Mouse (Mus musculus) embryo, embryonic 11 days (tissue): ENCODE data around the gene Crk.

Source experiments
- DNase-seq: peaks from one replicate; pipeline ENCODE4 v3.0.0-alpha.2; 2015

Crk gene

GRCm38 (mm10) chr11:75656621-75657590, 22.2 kb upstream of the Crk start:
- DNase-seq: no peak

- no peak for DNase-seq
Observed at GRCm38 (mm10) chr11:75657841-75658240, 21.2 kb upstream of the Crk start.

- DNase-seq: no peak
Observed at GRCm38 (mm10) chr11:75658311-75658710, 20.7 kb upstream of the Crk start.

DNA sequence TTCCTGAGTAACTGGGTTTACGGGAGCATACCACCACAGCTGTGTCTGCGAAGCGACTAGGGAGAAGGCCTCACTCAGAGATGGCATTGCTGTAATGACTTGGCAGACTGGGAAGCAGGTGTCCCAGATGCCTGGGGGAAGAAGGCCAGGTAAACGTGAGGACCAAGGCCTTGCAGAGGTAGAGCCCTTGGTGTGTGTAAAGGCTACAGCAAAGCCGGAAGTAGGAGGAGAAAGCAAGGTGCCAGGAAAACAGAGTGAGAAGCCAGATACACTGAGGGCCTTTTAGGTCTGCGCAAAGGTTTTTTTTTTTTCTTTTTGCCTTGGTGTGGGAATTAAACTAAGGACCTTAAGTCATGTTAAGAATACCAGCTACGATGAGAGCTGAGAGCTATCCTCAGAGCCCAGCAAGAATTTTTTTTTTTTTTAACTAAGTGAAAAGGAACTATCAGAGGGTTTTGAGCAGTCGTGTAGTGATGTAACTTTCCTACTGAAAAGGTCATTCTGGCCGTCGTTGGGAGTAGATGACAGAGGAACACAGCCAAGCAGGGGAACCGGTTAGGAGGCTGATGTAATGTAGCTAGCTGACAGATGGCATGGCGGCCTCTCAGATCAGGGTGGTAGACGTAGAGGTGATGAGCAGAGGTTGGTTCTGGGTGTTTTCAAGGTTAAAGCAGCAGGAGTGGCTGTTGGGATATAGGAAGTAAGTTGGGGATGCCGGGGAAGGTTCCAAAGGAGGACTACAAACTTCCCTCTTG, 19.9 kb upstream of the Crk start:
- DNase-seq: no peak

DNA sequence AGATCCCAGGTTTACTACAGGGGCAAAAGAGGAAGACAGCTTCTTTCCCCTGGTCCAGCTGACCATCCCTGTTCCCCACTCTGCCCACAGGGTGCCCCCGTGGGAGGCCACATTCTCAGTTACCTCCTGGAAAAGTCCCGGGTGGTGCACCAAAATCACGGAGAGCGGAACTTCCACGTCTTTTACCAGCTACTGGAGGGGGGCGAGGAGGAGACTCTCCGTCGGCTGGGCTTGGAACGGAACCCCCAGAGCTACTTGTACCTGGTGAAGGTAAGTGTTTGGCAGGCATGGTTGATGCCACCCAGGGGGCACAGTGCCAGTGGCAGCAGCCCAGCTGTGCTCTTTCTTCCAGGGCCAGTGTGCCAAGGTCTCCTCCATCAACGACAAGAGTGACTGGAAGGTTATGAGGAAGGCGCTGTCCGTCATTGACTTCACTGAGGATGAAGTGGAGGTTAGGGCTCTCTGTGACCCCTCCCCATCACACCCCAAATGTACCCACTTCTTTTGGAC, 18.9 kb upstream of the Crk start:
- no peak for DNase-seq

DNA sequence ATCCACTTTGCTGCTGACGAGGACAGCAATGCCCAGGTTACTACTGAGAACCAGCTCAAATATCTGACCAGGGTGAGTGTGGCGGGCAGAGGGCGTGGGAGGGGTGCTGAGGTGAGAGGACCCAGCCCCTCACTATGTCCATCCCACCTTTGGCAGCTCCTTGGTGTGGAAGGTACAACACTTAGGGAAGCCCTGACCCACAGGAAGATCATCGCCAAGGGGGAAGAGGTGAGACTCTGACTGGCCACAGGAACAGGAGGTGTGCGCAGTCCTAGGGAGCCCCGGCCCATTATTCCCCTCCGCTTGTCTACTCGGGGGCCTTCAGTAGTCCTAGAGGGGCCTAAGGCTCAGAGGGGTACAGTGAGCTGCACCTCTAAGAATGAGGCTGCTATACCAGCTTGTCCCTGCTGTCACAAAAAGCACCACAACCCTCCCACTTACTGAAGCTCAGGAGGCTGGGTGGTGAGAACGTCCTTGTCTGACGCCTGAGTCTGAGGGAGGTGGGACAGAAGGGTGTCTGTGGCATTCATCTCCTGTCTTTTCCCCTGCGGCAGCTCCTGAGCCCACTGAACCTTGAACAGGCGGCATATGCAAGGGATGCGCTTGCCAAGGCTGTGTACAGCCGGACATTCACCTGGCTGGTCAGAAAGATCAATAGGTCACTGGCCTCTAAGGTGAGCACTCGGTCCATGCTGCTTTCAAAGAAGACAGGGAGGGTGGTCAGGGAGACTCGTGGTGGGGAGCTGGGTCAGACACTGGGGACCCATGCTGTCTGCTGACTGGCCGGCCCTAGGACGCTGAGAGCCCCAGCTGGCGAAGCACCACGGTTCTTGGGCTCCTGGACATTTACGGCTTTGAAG, 17.9 kb upstream of the Crk start:
- DNase-seq: no peak

DNA sequence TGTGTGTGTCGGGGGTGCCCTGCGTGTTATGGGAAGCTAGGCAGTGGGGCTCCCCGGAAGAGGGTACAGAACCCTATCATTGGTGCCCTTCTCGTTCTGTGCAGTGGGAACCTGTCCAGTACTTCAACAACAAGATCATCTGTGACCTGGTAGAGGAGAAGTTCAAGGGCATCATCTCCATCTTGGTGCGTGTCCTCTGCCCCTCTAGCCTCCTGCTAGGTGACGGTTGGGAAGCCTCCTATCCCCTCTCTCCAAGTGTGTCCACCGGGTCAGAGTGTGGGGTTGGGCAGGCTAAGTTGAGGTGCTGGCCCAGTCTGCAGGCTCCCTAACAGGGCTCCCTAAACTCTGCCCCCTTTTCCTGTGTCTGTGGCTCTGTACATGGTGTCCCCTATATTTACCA, 16.9 kb upstream of the Crk start:
- no peak for DNase-seq

DNA sequence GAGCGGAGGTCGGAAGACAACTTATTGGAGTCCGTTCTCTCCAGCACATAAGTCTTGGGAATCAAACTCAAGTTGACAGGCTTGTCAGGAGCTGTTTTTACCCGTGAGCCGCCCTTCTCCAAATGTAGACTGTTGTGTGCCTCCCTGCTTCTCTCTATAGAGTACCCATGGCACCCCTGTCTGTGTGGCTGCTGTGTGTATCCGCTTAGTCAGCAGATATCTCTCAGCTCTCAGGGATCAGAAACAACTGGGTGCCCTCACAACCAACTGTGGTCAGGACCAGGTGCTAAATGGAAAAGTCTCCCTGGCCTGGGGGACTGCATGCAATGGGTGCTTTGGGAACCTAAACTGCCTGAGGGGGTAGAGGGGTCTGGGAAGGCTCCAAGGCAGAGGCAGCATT, 12.8 kb upstream of the Crk start:
- no peak for DNase-seq

- DNase-seq: no peak
Observed at GRCm38 (mm10) chr11:75668621-75669020, 10.4 kb upstream of the Crk start.

- DNase-seq: no peak
Observed at GRCm38 (mm10) chr11:75669176-75669852, 9.7 kb upstream of the Crk start.

DNA sequence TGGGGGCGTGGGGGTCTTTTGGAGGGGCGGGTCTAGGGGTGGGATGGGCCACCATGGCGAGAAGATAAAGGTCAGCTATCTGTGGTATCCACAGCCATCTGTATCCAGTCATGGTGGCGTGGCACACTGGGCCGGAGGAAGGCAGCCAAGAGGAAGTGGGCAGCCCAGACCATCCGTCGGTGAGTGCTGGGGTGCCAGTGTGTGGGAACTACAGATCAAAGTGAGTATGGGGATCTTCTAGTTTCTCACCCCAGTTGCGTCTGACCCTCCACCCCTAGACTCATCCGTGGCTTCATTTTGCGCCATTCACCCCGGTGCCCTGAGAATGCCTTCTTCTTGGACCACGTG, 9.2 kb upstream of the Crk start:
- no peak for DNase-seq

DNA sequence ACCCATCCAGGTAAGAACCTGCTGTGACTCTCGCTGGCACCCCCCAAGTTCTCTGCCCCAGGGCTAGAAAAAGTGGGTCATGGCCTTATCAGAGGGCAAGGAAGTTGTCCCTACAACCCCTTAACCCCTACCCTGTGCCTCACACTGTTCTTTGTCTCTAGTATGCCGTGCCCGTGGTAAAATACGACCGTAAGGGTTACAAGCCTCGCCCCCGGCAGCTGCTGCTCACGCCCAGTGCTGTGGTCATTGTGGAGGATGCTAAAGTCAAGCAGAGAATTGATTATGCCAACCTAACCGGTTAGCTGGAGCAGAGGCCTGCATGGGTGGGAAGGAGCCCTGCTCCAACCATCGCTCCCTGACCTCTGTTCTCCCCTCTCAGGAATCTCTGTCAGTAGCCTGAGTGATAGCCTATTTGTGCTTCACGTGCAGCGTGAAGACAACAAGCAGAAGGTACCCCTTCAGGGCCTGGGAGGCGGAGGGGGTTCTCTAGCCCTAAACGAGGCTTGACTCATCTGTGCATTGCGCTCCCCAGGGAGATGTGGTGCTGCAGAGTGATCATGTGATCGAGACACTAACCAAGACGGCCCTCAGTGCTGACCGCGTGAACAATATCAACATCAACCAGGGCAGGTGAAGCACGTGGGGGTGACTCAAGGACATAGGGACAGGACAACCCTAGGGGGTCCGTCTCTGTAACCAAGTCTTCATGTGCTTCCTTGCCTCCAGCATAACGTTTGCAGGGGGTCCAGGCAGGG, 7.5 kb upstream of the Crk start:
- DNase-seq: no peak

GRCm38 (mm10) chr11:75673411-75673810, 5.6 kb upstream of the Crk start:
- DNase-seq: no peak

DNA sequence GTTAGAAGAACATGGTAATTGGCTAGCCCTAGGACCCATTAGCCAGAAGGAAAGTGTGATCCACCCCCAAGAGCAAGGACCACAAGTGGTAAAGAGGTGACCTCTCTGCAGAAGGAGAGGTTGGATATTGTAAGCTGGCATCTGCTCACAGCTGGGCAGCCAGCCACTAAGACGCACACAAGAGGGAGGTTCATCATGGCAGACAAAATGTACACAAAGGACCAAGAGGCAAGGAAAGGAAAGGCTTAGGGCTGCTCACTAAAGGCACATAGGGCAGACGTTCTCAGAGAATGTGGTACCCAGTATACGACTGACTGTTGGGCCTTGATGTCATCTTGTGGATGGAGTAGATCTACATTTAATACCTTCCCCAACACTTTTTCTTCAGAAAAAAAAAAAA, 4.2 kb upstream of the Crk start:
- no peak for DNase-seq

GRCm38 (mm10) chr11:75677881-75678746, 945 bp upstream of the Crk start:
- DNase-seq: no peak

- peak; percentile 70 for DNase-seq
Observed at GRCm38 (mm10) chr11:75679439-75680171, 546 bp downstream of the Crk start.

DNA sequence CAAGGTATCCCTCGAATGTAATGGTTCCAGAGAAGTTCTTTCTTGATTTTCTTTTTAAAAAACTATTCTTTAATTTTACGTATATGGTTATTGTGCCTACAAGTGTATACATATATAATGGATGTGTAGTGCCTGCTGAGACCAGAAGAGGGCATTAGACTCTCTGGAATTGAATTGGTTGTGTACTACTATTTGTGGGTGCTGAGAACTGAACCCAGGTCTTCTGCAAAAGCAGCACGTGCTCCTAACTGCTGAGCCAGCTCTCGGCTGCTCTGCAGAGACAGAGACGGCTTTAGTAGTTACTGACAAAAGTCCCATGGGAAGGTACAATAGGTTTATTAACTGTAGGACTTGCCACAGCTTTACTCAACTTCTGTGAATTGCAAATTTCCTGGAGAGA, 5.4 kb downstream of the Crk start:
- no peak for DNase-seq

GRCm38 (mm10) chr11:75684956-75685355, 5.9 kb downstream of the Crk start:
- DNase-seq: no peak

GRCm38 (mm10) chr11:75687343-75687993, 8.4 kb downstream of the Crk start:
- no peak for DNase-seq
